Mouse (Mus musculus) frontal cortex, postnatal 10 days (tissue): ENCODE measurements around the gene Lsm12.

Experiments
- DNase-seq, 2 experiments: peaks; one replicate each; pipeline ENCODE4 v3.0.0; 2022; ENCODE audit warnings: low spot score in 2 of 2, mixed read lengths in 1 of 2

The Lsm12 gene

GRCm38 (mm10) chr11:102117386-102117785, 67.7 kb downstream of the Lsm12 start:
- no peak for DNase-seq

DNA sequence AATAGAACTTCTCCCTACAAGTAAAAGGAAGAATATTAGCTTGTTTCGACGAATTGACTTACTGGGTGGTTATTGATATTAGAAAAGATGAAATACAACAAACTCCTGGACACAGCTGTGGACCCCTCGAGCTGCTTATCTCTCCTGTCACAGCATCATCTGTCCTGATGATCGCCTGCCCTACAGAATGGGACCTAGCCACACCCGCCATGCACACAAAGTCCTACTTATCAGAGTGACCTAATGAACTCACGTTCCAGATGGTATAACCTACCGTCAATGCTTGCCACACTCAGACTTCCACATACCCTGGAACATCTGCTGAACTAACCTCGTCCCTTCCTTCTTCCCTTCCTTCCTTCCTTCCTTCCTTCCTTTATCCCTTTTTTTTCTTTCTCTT, 68.9 kb downstream of the Lsm12 start:
- no peak for DNase-seq
